Mouse (Mus musculus) CH12F3 (cell line): ENCODE results near the gene Kcng1.

Source experiments
- in situ Hi-C: fragments of 300-500 bp; cut with MboI; formaldehyde crosslinking; loops from 2 replicates; pipeline ENCODE4 v1.14.3; 2020; ENCODE audit warnings: low sequenced_read_pairs

Kcng1 gene

GRCm38 (mm10) chr2:168229116-168230025 lies 52.2 kb downstream of the Kcng1 start:
- in situ Hi-C loops = no loop called here

GRCm38 (mm10) chr2:168223326-168223725 lies 58.2 kb downstream of the Kcng1 start:
- in situ Hi-C loops = no loop called here

- in situ Hi-C loops = no loop called here
Observed at GRCm38 (mm10) chr2:168213788-168214397, 67.6 kb downstream of the Kcng1 start.
